Mouse (Mus musculus): ENCODE measurements around the gene Eif2ak1. TPM values are rescaled to one million over a fixed set of nuclear protein-coding genes. Genes with fewer than 3 reads are reported as not detected.
"Not testable (repeated sequence)": the region's sequence is repeated elsewhere in the genome, so short reads cannot be mapped to it uniquely, and the experiment has no call there.

Eif2ak1 gene
- total RNA-seq (2021), result 10 to 100 TPM; 18.6 to 20.4 TPM

- DNase-seq, result peak; percentile 90 to 92
- intact Hi-C loops (cut with DNase I), result no loop called here
These were observed at the start of gene Eif2ak1 for GRCm38 (mm10) chr5:143817116-143817930. Gene Eif2ak1, plus strand, starts transcription at chr5:143817788.

GRCm38 (mm10) chr5:143781951-143782350 lies 35.6 kb upstream of the Eif2ak1 start:
- intact Hi-C loops (cut with DNase I), result no loop called here
- DNase-seq, result no peak

GRCm38 (mm10) chr5:143785391-143785790 lies 32.2 kb upstream of the Eif2ak1 start:
- intact Hi-C loops (cut with DNase I), result no loop called here
- DNase-seq, result no peak

- not testable (repeated sequence) for DNase-seq
These were observed 16.4 kb upstream of the Eif2ak1 start for GRCm38 (mm10) chr5:143801216-143801615.

GRCm38 (mm10) chr5:143804056-143804765 lies 13.4 kb upstream of the Eif2ak1 start:
- DNase-seq, result no peak
- intact Hi-C loops (cut with DNase I), result no loop called here

More at GRCm38 (mm10) chr5:143801216-143801615, 16.4 kb upstream of the Eif2ak1 start:
- intact Hi-C loops (cut with DNase I), result not testable (repeated sequence)

GRCm38 (mm10) chr5:143807268-143807667 lies 10.3 kb upstream of the Eif2ak1 start:
- intact Hi-C loops (cut with DNase I), result no loop called here
- no peak for DNase-seq

- intact Hi-C loops (cut with DNase I), result no loop called here
- no peak for DNase-seq
These were observed 8.0 kb upstream of the Eif2ak1 start for GRCm38 (mm10) chr5:143809421-143810090.

GRCm38 (mm10) chr5:143811653-143812052 lies 5.9 kb upstream of the Eif2ak1 start:
- intact Hi-C loops (cut with DNase I), result no loop called here
- no peak for DNase-seq

- no peak for DNase-seq
- intact Hi-C loops (cut with DNase I), result no loop called here
These were observed 3.0 kb upstream of the Eif2ak1 start for GRCm38 (mm10) chr5:143814626-143815025.

GRCm38 (mm10) chr5:143817931-143818311 lies 333 bp downstream of the Eif2ak1 start:
- DNase-seq, result no peak
- intact Hi-C loops (cut with DNase I), result no loop called here

GRCm38 (mm10) chr5:143818461-143818860 lies 873 bp downstream of the Eif2ak1 start:
- intact Hi-C loops (cut with DNase I), result no loop called here
- DNase-seq, result no peak

- no peak for DNase-seq
- intact Hi-C loops (cut with DNase I), result no loop called here
These were observed 1.4 kb downstream of the Eif2ak1 start for GRCm38 (mm10) chr5:143818949-143819348.

- no peak for DNase-seq
- intact Hi-C loops (cut with DNase I), result no loop called here
These were observed 2.5 kb downstream of the Eif2ak1 start for GRCm38 (mm10) chr5:143819906-143820660.

GRCm38 (mm10) chr5:143820820-143821219 lies 3.2 kb downstream of the Eif2ak1 start:
- intact Hi-C loops (cut with DNase I), result no loop called here
- no peak for DNase-seq

- intact Hi-C loops (cut with DNase I), result no loop called here
- no peak for DNase-seq
These were observed 54.1 kb downstream of the Eif2ak1 start for GRCm38 (mm10) chr5:143871547-143872169.

- intact Hi-C loops (cut with DNase I), result no loop called here
- DNase-seq, result no peak
These were observed 57.0 kb downstream of the Eif2ak1 start for GRCm38 (mm10) chr5:143874571-143874970.

- intact Hi-C loops (cut with DNase I), result no loop called here
- no peak for DNase-seq
These were observed 67.7 kb downstream of the Eif2ak1 start for GRCm38 (mm10) chr5:143885274-143885673.

GRCm38 (mm10) chr5:143890741-143891140 lies 73.2 kb downstream of the Eif2ak1 start:
- intact Hi-C loops (cut with DNase I), result no loop called here
- no peak for DNase-seq

GRCm38 (mm10) chr5:143892255-143892886 lies 74.8 kb downstream of the Eif2ak1 start:
- no peak for DNase-seq
- intact Hi-C loops (cut with DNase I), result no loop called here

GRCm38 (mm10) chr5:143893396-143893795 lies 75.8 kb downstream of the Eif2ak1 start:
- intact Hi-C loops (cut with DNase I), result no loop called here
- no peak for DNase-seq

Measured in heart, postnatal 36 days (tissue).